Mouse (Mus musculus) heart, adult 2 months (tissue): ENCODE measurements around the gene Sv2c.

Experiments
- EP300 ChIP-seq: fragments of 200-500 bp; IDR thresholded peaks from 2 replicates; pipeline ENCODE4 v1.6.1; 2011; ENCODE audit warnings: low read depth, low read length, control low read depth; ENCODE audit not compliant: insufficient read depth
- POLR2A ChIP-seq: fragments of 200-500 bp; IDR thresholded peaks from 2 replicates; pipeline ENCODE4 v1.6.1; 2011; ENCODE audit warnings: mild to moderate bottlenecking, low read depth, low read length, control low read depth; ENCODE audit not compliant: insufficient read depth

- TF ChIP-seq POLR2A (no peak), EP300 (no peak)
Measured at GRCm38 (mm10) chr13:95950434-95951091, 181.8 kb downstream of the Sv2c start.
